Mouse (Mus musculus): Measurements from ENCODE around the gene Vmn1r107. TPM values are rescaled to one million over a fixed set of nuclear protein-coding genes. Genes with fewer than 3 reads are reported as not detected.
"Not testable (repeated sequence)": the region's sequence is repeated elsewhere in the genome, so short reads cannot be mapped to it uniquely, and the experiment has no call there.

Gene Vmn1r107
- polyA plus RNA-seq (2014; fragmentation: Nextera tagmentation; extraction: Ambion mirVana): not detected in 2 replicates

GRCm38 (mm10) chr7:20668618-20669017 lies at the start of gene Vmn1r107:
Vmn1r107 (plus strand) TSS chr7:20668918.
- DNase-seq (ENCODE audit: low spot score); H3K9ac ChIP-seq (ENCODE audit: low read length); H3K27ac ChIP-seq (ENCODE audit: low read depth); H3K36me3 ChIP-seq (ENCODE audit: control insufficient read depth, insufficient read depth, low read length); H3K4me1 ChIP-seq (replicated peaks; ENCODE audit: control insufficient read depth, insufficient read depth, low read length); H3K9me3 ChIP-seq (ENCODE audit: control insufficient read depth, low read length); ATAC-seq (replicated peaks; ENCODE audit: low FRiP score, low TSS enrichment, low read depth); H3K4me3 ChIP-seq (ENCODE audit: low read depth, low read length); H3K4me2 ChIP-seq (ENCODE audit: low read length); H3K27me3 ChIP-seq (replicated peaks; ENCODE audit: control insufficient read depth, insufficient read depth, low read length): not testable (repeated sequence)
- WGBS: no CpG with 5 or more reads among the region's 3 CpGs

- H3K27ac ChIP-seq (ENCODE audit: low read depth); H3K9me3 ChIP-seq (ENCODE audit: control insufficient read depth, low read length); H3K4me3 ChIP-seq (ENCODE audit: low read depth, low read length); H3K4me2 ChIP-seq (ENCODE audit: low read length); H3K27me3 ChIP-seq (replicated peaks; ENCODE audit: control insufficient read depth, insufficient read depth, low read length); H3K36me3 ChIP-seq (ENCODE audit: control insufficient read depth, insufficient read depth, low read length); H3K4me1 ChIP-seq (replicated peaks; ENCODE audit: control insufficient read depth, insufficient read depth, low read length); H3K9ac ChIP-seq (ENCODE audit: low read length); DNase-seq (ENCODE audit: low spot score); ATAC-seq (replicated peaks; ENCODE audit: low FRiP score, low TSS enrichment, low read depth): not testable (repeated sequence)
- WGBS: no CpG with 5 or more reads among the region's 2 CpGs
These were observed 34.4 kb downstream of the Vmn1r107 start, which contains the start of gene Vmn1r111 for GRCm38 (mm10) chr7:20703116-20703515. Vmn1r111 (minus strand) TSS chr7:20703216.

Other genes with a start within 250 kb of the Vmn1r107 start
- gene Vmn1r101, start 226.3 kb upstream of the Vmn1r107 start, polyA plus RNA-seq (2014; fragmentation: Nextera tagmentation; extraction: Ambion mirVana): not detected in 2 replicates
- gene Gm10670, start 194.0 kb upstream of the Vmn1r107 start, polyA plus RNA-seq (2014; fragmentation: Nextera tagmentation; extraction: Ambion mirVana): not detected in 2 replicates
- not detected in 2 replicates for gene Vmn1r103, start 158.4 kb upstream of the Vmn1r107 start, polyA plus RNA-seq (2014; fragmentation: Nextera tagmentation; extraction: Ambion mirVana)
- not detected in 2 replicates for gene Vmn1r104, start 135.1 kb upstream of the Vmn1r107 start, polyA plus RNA-seq (2014; fragmentation: Nextera tagmentation; extraction: Ambion mirVana)
- gene Gm5726, start 123.2 kb upstream of the Vmn1r107 start, polyA plus RNA-seq (2014; fragmentation: Nextera tagmentation; extraction: Ambion mirVana): not detected in 2 replicates
- gene Gm4141, start 92.7 kb upstream of the Vmn1r107 start, polyA plus RNA-seq (2014; fragmentation: Nextera tagmentation; extraction: Ambion mirVana): not detected in 2 replicates
- not detected in 2 replicates for gene Gm4513, start 69.9 kb upstream of the Vmn1r107 start, polyA plus RNA-seq (2014; fragmentation: Nextera tagmentation; extraction: Ambion mirVana)
- gene Vmn1r111, start 34.3 kb downstream of the Vmn1r107 start, polyA plus RNA-seq (2014; fragmentation: Nextera tagmentation; extraction: Ambion mirVana): not detected in 2 replicates
- gene Gm10668, start 61.7 kb downstream of the Vmn1r107 start, polyA plus RNA-seq (2014; fragmentation: Nextera tagmentation; extraction: Ambion mirVana): not detected in 2 replicates
- not detected in 2 replicates for gene Vmn1r112, start 102.3 kb downstream of the Vmn1r107 start, polyA plus RNA-seq (2014; fragmentation: Nextera tagmentation; extraction: Ambion mirVana)
- not detected in 2 replicates for gene Vmn1r113, start 118.4 kb downstream of the Vmn1r107 start, polyA plus RNA-seq (2014; fragmentation: Nextera tagmentation; extraction: Ambion mirVana)
- gene Vmn1r114, start 143.3 kb downstream of the Vmn1r107 start, polyA plus RNA-seq (2014; fragmentation: Nextera tagmentation; extraction: Ambion mirVana): not detected in 2 replicates
- not detected in 2 replicates for gene Vmn1r115, start 176.1 kb downstream of the Vmn1r107 start, polyA plus RNA-seq (2014; fragmentation: Nextera tagmentation; extraction: Ambion mirVana)
- gene Vmn1r116, start 203.3 kb downstream of the Vmn1r107 start, polyA plus RNA-seq (2014; fragmentation: Nextera tagmentation; extraction: Ambion mirVana): not detected in 2 replicates
- not detected in 2 replicates for gene Vmn1r117, start 215.2 kb downstream of the Vmn1r107 start, polyA plus RNA-seq (2014; fragmentation: Nextera tagmentation; extraction: Ambion mirVana)
- gene Vmn1r118, start 243.4 kb downstream of the Vmn1r107 start, polyA plus RNA-seq (2014; fragmentation: Nextera tagmentation; extraction: Ambion mirVana): not detected in 2 replicates

Data from intestine, embryonic 14.5 days (tissue).